Mouse (Mus musculus) liver, embryonic 12.5 days (tissue): ENCODE measurements around the gene Kcnab1. TPM values are rescaled to one million over a fixed set of nuclear protein-coding genes. Genes with fewer than 3 reads are reported as not detected.

Source experiments
- ATAC-seq: fragments of 200-750 bp; cut with Nextera tagmentation; 2 replicates; pipeline ENCODE4 v1.8.0; 2017; ENCODE audit warnings: moderate number of reproducible peaks, mild to moderate bottlenecking, moderate library complexity
- H3K27ac ChIP-seq: fragments of 300-500 bp; sonication (generic); 2 replicates; pipeline ENCODE4 v1.5.1; 2016; ENCODE audit warnings: mild to moderate bottlenecking
- H3K27me3 ChIP-seq: fragments of 300-500 bp; sonication (generic); replicated peaks from 2 replicates; pipeline ENCODE4 v1.6.1; 2016; ENCODE audit warnings: mild to moderate bottlenecking, moderate library complexity
- H3K36me3 ChIP-seq: fragments of 300-500 bp; sonication (generic); 2 replicates; pipeline ENCODE4 v1.6.1; 2016; ENCODE audit warnings: mild to moderate bottlenecking, moderate library complexity
- H3K4me1 ChIP-seq: fragments of 300-500 bp; sonication (generic); 2 replicates; pipeline ENCODE4 v1.6.1; 2016
- H3K4me2 ChIP-seq: fragments of 300-500 bp; sonication (generic); 2 replicates; pipeline ENCODE4 v1.6.1; 2016; ENCODE audit warnings: mild to moderate bottlenecking, moderate library complexity
- H3K4me3 ChIP-seq: fragments of 300-500 bp; sonication (generic); 2 replicates; pipeline ENCODE4 v1.5.1; 2016; ENCODE audit warnings: mild to moderate bottlenecking, moderate library complexity
- H3K9ac ChIP-seq: fragments of 300-500 bp; sonication (generic); 2 replicates; pipeline ENCODE4 v1.6.1; 2016; ENCODE audit warnings: mild to moderate bottlenecking, moderate library complexity
- H3K9me3 ChIP-seq: fragments of 300-500 bp; sonication (generic); replicated peaks from 2 replicates; pipeline ENCODE4 v1.6.1; 2016; ENCODE audit warnings: mild to moderate bottlenecking, moderate library complexity
- WGBS: fragments of 180-500 bp; shearing (Covaris S2); methylation state at CpG from one replicate; pipeline ENCODE4 v1.1.7; 2016; ENCODE audit not compliant: insufficient replicate concordance; 5-methylcytosine and 5-hydroxymethylcytosine counted together
- polyA plus RNA-seq: library from polyadenylated mRNA; unstranded; fragments of >200 nt; fragmentation: Nextera tagmentation; extraction: Ambion mirVana; gene quantifications from 2 replicates; pipeline ENCODE4 v1.2.1, GENCODE M21; 2016

Kcnab1 gene
- polyA plus RNA-seq, 1 experiment from 2014 or later = 1.9 TPM

- no peak overlapping the region for H3K4me2 ChIP-seq
- no peaks in the 10 kb centered on the region for H3K36me3 ChIP-seq
- no peak for ATAC-seq
- H3K4me3 ChIP-seq = no peak overlapping the region
- no peaks in the 10 kb centered on the region for H3K9me3 ChIP-seq
- no peak overlapping the region for H3K27ac ChIP-seq
- H3K9ac ChIP-seq = no peak overlapping the region
- H3K27me3 ChIP-seq = no peaks in the 10 kb centered on the region
- no peaks in the 10 kb centered on the region for H3K4me1 ChIP-seq
- 48% methylated on average over 2 of the region's 2 CpGs for WGBS
These were observed 104.5 kb downstream of the Kcnab1 start for GRCm38 (mm10) chr3:65213725-65214124.

- ATAC-seq = no peak
- Histone ChIP-seq H3K27ac (no peak overlapping the region), H3K36me3 (no peaks in the 10 kb centered on the region), H3K4me1 (no peaks in the 10 kb centered on the region), H3K9ac (no peak overlapping the region), H3K9me3 (no peaks in the 10 kb centered on the region), H3K4me2 (no peak overlapping the region), H3K4me3 (no peak overlapping the region), H3K27me3 (no peaks in the 10 kb centered on the region)
- 48% methylated on average over 2 of the region's 2 CpGs for WGBS
These were observed 105.5 kb downstream of the Kcnab1 start for GRCm38 (mm10) chr3:65214635-65215034.

- Histone ChIP-seq H3K4me1 (no peaks in the 10 kb centered on the region), H3K4me2 (no peak overlapping the region), H3K27ac (no peak overlapping the region), H3K27me3 (no peaks in the 10 kb centered on the region), H3K4me3 (no peak overlapping the region), H3K9me3 (no peaks in the 10 kb centered on the region), H3K36me3 (no peaks in the 10 kb centered on the region), H3K9ac (no peak overlapping the region)
- 67% methylated on average over 7 of the region's 7 CpGs for WGBS
- no peak for ATAC-seq
These were observed 108.7 kb downstream of the Kcnab1 start for GRCm38 (mm10) chr3:65217673-65218579.

- Histone ChIP-seq H3K4me2 (no peak overlapping the region), H3K9me3 (no peaks in the 10 kb centered on the region), H3K36me3 (no peaks in the 10 kb centered on the region), H3K27me3 (no peaks in the 10 kb centered on the region), H3K27ac (no peak overlapping the region), H3K4me1 (no peaks in the 10 kb centered on the region), H3K9ac (no peak overlapping the region), H3K4me3 (no peak overlapping the region)
- ATAC-seq = no peak
These were observed 111.1 kb downstream of the Kcnab1 start for GRCm38 (mm10) chr3:65220287-65220686.

GRCm38 (mm10) chr3:65223635-65224034 is 114.5 kb downstream of the Kcnab1 start:
- H3K9ac ChIP-seq = no peak overlapping the region
- no peaks in the 10 kb centered on the region for H3K36me3 ChIP-seq
- 54% methylated on average over 2 of the region's 2 CpGs for WGBS
- ATAC-seq = no peak
- H3K4me1 ChIP-seq = no peaks in the 10 kb centered on the region
- H3K27me3 ChIP-seq = no peaks in the 10 kb centered on the region
- no peak overlapping the region for H3K4me2 ChIP-seq
- H3K9me3 ChIP-seq = no peaks in the 10 kb centered on the region
- H3K27ac ChIP-seq = no peak overlapping the region
- no peak overlapping the region for H3K4me3 ChIP-seq

GRCm38 (mm10) chr3:65230978-65231377 is 121.8 kb downstream of the Kcnab1 start:
- no peak for ATAC-seq
- Histone ChIP-seq H3K9me3 (no peaks in the 10 kb centered on the region), H3K4me2 (no peak overlapping the region), H3K9ac (no peak overlapping the region), H3K4me1 (no peaks in the 10 kb centered on the region), H3K4me3 (no peak overlapping the region), H3K27me3 (no peaks in the 10 kb centered on the region), H3K27ac (no peak overlapping the region), H3K36me3 (no peaks in the 10 kb centered on the region)
- 52% methylated on average over 1 of the region's 1 CpGs for WGBS

GRCm38 (mm10) chr3:65231419-65232090 is 122.4 kb downstream of the Kcnab1 start:
- Histone ChIP-seq H3K4me1 (no peaks in the 10 kb centered on the region), H3K9ac (no peak overlapping the region), H3K27ac (no peak overlapping the region), H3K4me2 (no peak overlapping the region), H3K4me3 (no peak overlapping the region), H3K36me3 (no peaks in the 10 kb centered on the region), H3K27me3 (no peaks in the 10 kb centered on the region), H3K9me3 (0 out of 2 replicates have a peak, but pooled peaks cover 3% of the 10 kb centered on the region)
- 72% methylated on average over 11 of the region's 11 CpGs for WGBS
- no peak for ATAC-seq

- no peak overlapping the region for H3K9ac ChIP-seq
- no peaks in the 10 kb centered on the region for H3K4me1 ChIP-seq
- H3K4me2 ChIP-seq = no peak overlapping the region
- no peaks in the 10 kb centered on the region for H3K27me3 ChIP-seq
- H3K27ac ChIP-seq = no peak overlapping the region
- H3K36me3 ChIP-seq = no peaks in the 10 kb centered on the region
- H3K9me3 ChIP-seq = no peaks in the 10 kb centered on the region
- WGBS = 60% methylated on average over 6 of the region's 6 CpGs
- H3K4me3 ChIP-seq = no peak overlapping the region
- no peak for ATAC-seq
These were observed 139.8 kb downstream of the Kcnab1 start for GRCm38 (mm10) chr3:65249023-65249422.

GRCm38 (mm10) chr3:65260521-65260920 is 151.3 kb downstream of the Kcnab1 start:
- Histone ChIP-seq H3K9me3 (no peaks in the 10 kb centered on the region), H3K9ac (no peak overlapping the region), H3K36me3 (no peaks in the 10 kb centered on the region), H3K27me3 (no peaks in the 10 kb centered on the region), H3K27ac (no peak overlapping the region), H3K4me2 (no peak overlapping the region), H3K4me3 (no peak overlapping the region), H3K4me1 (no peaks in the 10 kb centered on the region)
- WGBS = 54% methylated on average over 4 of the region's 4 CpGs
- ATAC-seq = no peak

- ATAC-seq = no peak
- no peaks in the 10 kb centered on the region for H3K9me3 ChIP-seq
- no peaks in the 10 kb centered on the region for H3K4me1 ChIP-seq
- no peaks in the 10 kb centered on the region for H3K27me3 ChIP-seq
- H3K4me3 ChIP-seq = no peak overlapping the region
- H3K27ac ChIP-seq = no peak overlapping the region
- no peaks in the 10 kb centered on the region for H3K36me3 ChIP-seq
- no peak overlapping the region for H3K9ac ChIP-seq
- 63% methylated on average over 12 of the region's 12 CpGs for WGBS
- no peak overlapping the region for H3K4me2 ChIP-seq
These were observed 153.6 kb downstream of the Kcnab1 start for GRCm38 (mm10) chr3:65262506-65263422.

- Histone ChIP-seq H3K9me3 (no peaks in the 10 kb centered on the region), H3K4me3 (no peak overlapping the region), H3K4me1 (no peaks in the 10 kb centered on the region), H3K9ac (no peak overlapping the region), H3K36me3 (no peaks in the 10 kb centered on the region), H3K27ac (no peak overlapping the region), H3K4me2 (no peak overlapping the region), H3K27me3 (no peaks in the 10 kb centered on the region)
- 38% methylated on average over 1 of the region's 1 CpGs for WGBS
- no peak for ATAC-seq
These were observed 164.1 kb downstream of the Kcnab1 start for GRCm38 (mm10) chr3:65273317-65273716.

GRCm38 (mm10) chr3:65277777-65278176 is 168.6 kb downstream of the Kcnab1 start:
- Histone ChIP-seq H3K36me3 (no peaks in the 10 kb centered on the region), H3K27me3 (no peaks in the 10 kb centered on the region), H3K4me3 (no peak overlapping the region), H3K9me3 (no peaks in the 10 kb centered on the region), H3K27ac (no peak overlapping the region), H3K4me1 (no peaks in the 10 kb centered on the region), H3K9ac (no peak overlapping the region), H3K4me2 (no peak overlapping the region)
- WGBS = 85% methylated on average over 10 of the region's 10 CpGs
- no peak for ATAC-seq
